Mouse (Mus musculus): ENCODE measurements around the gene Plekhh3. TPM values are rescaled to one million over a fixed set of nuclear protein-coding genes. Genes with fewer than 3 reads are reported as not detected.
"Not testable (repeated sequence)": the region's sequence is repeated elsewhere in the genome, so short reads cannot be mapped to it uniquely, and the experiment has no call there.

The Plekhh3 gene
- total RNA-seq, 2 experiments from 2014 or later = not detected

DNA sequence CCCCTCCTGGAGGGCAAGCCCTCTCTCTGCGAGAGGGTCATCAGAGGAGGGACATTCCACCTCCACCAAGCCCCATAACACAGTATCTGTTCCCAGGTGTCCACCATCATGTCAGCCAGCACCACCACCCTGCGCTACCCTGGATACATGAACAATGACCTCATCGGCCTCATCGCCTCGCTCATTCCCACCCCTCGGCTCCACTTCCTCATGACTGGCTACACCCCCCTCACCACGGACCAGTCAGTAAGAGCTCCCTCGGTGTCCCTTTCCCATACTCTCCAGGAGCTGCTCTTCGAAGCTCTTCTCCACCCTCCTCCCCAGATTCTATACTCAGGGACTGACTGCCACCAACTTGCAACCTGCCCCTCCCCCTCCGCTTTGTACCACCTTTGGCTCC, 11.0 kb downstream of the Plekhh3 start:
- ATAC-seq (replicated peaks; ENCODE audit: low FRiP score, poor library complexity, severe bottlenecking) = not testable (repeated sequence)

DNA sequence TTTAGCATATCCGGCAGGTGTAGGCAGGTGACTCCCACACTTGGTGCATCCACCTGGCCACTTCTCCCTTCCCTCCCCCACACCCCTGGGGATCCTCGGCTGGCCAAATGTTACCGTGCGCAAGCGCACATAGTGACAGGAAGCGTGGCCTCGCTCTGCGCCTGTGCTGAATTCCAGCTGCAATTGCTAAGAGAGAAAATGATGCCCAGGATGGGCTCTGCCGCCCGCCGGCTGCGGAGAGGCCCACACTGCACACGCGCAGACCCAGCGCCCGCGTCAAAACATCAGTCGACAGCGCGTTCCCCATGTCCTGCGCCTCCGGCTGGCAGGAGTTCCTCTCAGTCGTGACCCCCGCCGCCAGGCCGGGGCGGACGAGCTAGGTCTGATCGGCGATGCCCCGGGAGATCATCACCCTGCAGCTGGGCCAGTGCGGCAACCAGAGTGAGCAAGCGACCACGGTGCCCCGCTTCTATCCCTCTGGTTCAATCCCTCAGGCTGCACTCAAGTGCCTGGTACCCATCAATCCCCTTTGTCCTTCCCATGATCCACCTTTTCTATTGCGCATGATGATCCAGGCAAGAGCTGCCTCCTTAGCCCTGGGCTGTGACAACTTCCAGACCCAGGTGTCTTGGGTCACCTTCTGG, 15.3 kb downstream of the Plekhh3 start, which contains the start of gene Tubg2:
Gene Tubg2, plus strand, starts transcription at position 180 of the 644 bp plus-strand sequence.
- ATAC-seq (replicated peaks; ENCODE audit: low FRiP score, poor library complexity, severe bottlenecking) = no peak

DNA sequence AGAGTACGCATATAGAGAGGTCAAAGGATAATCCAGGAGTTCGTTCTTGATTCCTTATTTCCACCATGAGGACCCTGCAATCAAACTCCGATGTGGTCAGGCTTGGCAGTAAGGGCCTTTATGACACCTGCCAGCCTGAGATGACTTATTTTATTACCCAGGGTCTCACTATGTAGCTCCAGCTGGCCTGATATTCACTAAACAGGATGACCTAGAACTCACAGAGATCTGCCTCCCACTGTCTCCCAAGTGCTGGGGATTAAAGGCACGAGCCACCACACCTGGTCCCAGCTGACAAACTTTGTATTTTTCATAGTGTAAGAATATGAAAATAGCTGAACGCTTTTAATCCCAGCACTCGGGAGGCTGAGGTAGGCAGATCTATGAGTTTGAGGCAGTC, 16.0 kb downstream of the Plekhh3 start:
- no peak for ATAC-seq (replicated peaks; ENCODE audit: low FRiP score, poor library complexity, severe bottlenecking)

DNA sequence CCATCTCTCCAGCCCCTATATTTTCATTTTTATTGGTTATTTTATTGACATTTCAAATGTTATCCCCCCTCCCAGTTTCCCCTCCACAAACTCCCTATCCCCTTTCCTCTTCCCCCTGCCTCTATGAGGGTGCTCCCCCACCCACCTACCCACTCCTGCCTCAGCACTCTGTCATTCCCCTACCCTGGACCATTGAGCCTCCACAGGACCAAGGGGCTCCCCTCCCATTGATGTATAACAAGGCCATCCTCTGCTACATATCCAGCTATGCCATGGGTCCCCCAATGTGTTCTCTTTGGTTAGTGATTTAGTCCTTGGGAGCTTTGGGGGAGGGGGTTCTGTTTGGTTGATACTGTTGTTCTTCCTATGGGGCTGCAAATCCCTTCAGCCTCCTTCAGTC, 16.5 kb downstream of the Plekhh3 start:
- ATAC-seq (replicated peaks; ENCODE audit: low FRiP score, poor library complexity, severe bottlenecking) = no peak

DNA sequence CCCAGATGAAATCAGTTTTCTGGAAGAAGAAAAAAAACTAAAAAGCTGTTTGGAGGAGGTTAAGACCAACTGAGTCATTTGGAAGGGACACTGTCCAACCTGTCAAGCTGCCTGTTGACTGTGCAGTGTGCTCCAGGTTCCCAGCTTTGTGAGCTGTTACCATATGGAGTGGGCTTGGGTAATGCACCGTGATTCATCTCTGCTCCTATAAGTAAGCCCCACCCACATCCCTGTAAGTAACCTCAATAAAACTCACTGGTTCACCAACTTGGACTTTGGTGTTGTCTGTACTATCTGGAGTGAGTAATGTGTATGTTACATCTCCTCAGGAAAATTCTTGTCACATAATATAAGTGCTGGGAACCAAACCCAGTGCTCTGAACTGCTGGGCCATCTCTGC, 18.3 kb downstream of the Plekhh3 start:
- no peak for ATAC-seq (replicated peaks; ENCODE audit: low FRiP score, poor library complexity, severe bottlenecking)

DNA sequence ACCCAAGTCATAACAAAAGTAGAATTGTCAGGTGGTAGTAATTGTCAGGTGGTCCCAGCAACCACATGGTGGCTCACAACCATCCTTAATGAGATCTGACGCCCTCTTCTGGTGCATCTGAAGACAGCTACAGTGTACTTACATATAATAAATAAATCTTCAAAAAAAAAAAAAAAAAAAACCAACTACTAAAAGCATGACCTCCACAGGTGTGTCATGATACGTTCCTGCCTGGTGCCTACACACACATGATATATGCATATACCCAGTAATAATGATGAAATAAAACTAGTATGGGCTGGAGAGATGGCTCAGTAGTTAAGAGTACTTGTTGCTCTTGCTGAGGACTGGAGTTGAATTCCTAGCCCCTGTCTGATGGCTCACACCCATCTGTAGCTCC, 20.1 kb downstream of the Plekhh3 start:
- no peak for ATAC-seq (replicated peaks; ENCODE audit: low FRiP score, poor library complexity, severe bottlenecking)

DNA sequence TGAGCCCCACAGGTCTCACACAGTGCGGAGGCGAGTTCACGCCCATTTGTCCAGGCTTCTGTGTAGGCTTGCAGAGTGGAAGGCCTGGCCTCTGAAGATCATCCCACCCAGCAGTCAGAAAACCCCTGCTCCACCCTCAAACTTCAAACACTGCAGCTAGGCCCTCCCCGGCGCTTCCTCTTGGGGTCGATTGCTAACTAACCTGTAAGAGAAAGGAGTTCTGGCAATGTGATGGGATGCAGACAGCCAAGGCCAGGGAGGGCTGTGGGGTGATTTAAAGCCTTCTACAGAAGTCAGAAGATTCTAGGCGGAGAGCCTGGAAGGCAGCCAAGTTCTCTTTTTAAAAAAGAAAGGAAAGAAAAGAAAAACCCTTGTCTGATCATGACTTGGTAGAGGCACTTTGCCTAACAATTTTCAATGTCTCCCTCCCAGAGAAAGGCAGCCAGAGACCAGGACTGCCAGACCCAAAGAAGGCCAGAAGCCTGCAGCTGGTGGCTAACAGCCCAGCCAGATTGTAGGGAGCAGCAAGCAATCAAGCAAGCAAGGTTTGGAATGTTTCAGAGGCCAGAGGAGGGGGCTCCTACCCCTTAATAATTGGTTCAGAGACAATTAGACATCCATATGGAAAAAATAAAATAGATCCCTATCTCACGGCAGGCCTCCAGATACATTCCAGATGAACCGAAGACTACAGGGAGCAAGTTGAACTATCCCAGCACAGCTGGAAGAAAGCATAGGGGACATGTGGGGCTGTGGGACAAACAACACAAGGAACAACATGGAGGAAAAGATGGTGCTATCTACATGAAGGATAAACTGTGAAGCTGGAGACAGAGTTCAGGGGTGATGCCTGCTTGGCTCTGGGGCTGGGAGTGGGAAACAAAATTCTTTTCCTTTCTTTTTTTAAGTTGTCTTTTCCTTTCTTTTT, 21.7 kb downstream of the Plekhh3 start:
- no peak for ATAC-seq (replicated peaks; ENCODE audit: low FRiP score, poor library complexity, severe bottlenecking)

DNA sequence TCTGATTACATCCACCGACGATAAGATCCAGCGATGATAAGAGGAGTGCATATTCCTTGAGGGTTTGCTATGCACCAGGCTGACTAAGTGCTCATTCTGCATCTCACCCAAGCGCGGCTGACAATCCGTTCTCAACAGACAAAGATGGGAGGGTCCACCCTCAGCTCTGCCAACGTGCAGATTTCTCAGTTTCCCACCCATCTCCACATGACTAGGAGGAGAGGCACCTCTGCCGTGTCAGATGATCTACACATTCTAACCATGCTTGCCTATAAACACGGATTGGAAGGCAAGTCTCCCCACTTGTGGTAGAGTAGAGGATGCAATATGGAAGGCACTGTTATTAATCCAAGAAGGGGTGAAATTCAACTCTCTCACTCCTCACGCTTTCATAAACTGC, 22.4 kb downstream of the Plekhh3 start:
- no peak for ATAC-seq (replicated peaks; ENCODE audit: low FRiP score, poor library complexity, severe bottlenecking)

DNA sequence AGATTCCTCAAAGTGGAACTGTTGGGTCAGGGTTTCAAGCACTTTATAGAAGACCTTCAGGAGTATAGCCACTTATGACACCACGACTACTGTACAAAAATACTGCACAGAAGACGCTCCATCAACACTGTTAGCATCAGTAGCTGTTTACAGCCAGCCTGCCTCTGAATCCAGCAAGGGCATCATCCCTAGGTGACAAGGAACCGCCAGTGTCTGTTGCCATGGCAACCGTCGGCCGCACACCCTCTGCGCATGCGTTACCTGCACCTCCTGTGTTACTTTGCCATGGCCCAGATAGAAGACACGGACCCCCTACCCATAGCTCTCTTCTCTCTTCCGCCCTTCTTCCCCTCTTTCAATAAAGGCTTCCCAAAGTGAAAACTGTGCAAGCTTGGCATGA, 24.8 kb downstream of the Plekhh3 start:
- ATAC-seq (replicated peaks; ENCODE audit: low FRiP score, poor library complexity, severe bottlenecking) = no peak

DNA sequence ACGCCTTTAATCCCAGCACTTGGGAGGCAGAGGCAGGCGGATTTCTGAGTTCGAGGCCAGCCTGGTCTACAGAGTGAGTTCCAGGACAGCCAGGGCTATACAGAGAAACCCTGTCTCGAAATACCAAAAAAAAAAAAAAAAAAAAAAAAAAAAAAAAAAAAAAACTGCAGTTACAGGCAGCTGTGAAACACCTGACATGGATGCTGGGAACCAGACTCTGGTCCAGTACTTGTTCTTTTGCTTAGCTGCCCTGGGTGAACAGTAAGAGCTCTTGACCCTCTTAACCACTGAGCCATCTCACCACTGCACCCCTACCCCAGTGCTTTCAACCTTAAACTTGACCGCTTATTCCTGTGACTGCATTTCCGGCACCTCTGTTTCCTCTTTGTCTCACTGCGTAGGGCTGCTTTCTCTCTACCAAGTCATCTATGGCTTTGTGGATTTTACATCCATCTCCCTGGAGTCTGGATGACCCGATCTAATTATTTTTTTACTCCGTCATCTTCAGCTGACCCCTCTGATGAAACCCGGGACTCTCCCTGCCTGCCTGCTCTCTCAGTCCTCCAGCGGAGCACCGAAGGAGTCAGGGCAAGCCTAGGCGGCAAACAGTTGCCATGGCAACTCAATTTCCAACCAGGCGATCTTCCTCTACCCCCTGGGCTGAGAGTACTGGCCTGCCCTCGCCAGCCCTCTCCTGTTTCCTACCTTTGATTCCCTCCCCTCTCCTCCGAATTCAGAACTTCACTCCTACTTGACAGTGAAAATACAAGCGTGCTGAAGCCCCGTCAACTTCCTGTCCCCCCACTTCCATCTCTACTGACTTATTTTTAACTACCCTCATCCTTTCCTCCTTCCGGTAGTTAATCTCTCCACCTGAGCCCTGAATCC, 27.6 kb downstream of the Plekhh3 start:
- no peak; the same call in 1 of the 2 replicates for ATAC-seq (replicated peaks; ENCODE audit: low FRiP score, poor library complexity, severe bottlenecking)

DNA sequence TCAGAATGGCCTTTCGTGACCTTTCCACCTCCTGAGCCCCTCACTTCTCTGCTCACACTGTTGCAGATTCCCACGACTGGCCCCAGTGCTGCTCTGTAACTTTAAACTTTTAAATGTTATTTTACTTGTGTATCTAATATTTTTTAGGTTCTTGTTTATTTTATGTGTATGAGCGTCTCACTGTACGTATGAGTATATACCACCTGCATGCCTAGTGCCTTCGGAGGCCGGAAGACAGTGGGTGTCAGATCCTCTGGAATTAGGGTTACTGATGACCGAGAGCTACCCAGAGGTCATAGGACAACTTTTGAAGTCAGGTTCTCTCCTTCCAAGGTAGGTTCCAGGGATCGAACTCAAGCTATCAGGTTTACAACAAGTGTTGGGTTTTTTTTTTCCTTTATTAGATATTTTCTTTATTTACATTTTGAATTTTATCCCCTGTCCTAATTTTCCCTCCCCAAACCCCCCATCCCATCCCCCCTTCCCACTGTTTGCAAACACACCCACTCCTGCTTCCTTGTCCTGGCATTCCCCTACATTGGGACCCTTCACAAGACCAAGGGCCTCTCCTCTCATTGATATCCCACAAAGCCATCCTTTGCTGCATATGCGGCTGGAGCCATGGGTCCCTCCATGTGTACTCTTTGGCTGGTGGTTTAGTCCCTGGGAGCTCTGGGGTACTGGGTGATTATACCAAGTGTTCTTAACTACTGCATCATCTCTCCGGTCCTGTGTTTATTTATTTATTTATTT, 28.8 kb downstream of the Plekhh3 start:
- ATAC-seq (replicated peaks; ENCODE audit: low FRiP score, poor library complexity, severe bottlenecking) = no peak

DNA sequence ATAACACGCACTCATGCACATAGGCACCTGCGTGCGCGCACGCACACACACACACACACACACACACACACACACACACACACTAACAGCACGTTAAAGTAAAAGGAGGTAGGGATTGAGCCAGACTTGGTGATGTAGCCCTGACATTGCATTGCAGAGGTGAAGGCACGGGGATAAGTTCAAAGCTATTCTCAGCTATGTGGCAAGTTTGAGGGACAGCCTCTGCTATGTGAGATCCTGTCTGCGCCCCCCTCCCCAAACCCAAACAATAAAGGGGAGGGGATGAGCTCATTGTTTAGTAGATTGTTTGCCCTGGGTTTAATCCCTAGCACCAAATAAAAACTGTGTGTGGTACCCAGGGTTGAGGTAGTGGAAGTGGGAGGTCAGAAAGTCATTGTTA, 30.1 kb downstream of the Plekhh3 start:
- ATAC-seq (replicated peaks; ENCODE audit: low FRiP score, poor library complexity, severe bottlenecking) = no peak

DNA sequence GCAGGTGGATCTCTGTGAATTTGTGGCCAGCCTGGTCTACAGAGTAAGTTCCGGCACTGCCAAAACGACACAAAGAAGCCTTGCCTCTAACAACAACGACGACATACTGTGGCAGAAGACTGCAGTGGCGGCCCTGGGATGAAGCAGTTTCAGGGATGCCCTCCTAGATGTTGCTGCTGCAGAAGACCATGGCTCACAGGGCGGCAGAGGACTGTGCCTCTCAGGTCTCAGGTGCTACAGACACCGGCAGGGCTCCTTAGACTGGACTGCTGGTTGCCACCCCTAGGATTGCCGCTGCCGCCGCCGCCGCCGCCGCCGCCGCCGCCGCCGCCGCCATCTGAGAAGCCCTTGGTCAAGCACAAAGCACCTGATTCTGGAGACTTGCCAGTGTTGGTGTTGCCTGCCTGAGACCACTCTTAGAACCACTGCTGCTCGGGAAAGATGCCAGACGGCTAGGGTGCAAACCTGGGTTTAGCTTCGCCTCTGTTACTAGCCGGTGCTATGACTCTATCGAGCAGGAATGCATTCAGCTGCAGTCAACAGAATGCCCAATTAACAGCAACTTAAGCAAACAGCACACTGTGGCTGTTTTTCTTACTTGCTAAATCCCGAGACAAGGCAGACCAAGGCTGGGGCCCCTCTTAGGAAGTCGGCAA, 30.9 kb downstream of the Plekhh3 start:
- no peak for ATAC-seq (replicated peaks; ENCODE audit: low FRiP score, poor library complexity, severe bottlenecking)

DNA sequence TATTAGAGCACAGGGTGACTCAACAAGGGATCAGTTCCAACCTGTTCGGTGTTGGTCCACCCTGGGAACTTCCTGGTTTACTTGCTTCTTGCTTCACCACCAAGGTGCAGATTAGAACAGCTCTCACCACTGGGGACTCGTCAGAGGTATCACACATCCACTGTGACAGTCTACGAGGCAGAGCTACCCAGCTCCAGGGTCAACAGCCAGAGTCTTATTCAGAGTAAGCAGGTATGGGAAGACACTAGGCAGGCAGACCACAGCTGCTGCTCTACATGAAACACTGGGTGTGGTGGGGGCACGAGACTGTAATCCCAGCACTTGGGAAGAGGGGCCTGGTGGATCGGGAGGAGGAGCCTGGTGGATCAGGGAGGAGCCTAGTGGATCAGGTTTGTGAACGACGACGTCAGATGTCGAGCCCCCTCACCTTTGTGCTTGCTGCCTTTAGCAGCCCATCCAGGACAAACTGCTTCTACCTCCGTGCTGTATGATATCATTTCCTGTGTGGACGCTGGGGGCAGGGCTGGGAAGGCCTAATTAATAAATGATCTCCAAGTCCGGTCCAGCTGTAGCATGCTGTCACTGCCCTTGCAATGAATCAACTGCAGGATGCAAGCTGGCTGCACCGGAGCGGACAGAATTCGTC, 32.5 kb downstream of the Plekhh3 start:
- ATAC-seq (replicated peaks; ENCODE audit: low FRiP score, poor library complexity, severe bottlenecking) = no peak

DNA sequence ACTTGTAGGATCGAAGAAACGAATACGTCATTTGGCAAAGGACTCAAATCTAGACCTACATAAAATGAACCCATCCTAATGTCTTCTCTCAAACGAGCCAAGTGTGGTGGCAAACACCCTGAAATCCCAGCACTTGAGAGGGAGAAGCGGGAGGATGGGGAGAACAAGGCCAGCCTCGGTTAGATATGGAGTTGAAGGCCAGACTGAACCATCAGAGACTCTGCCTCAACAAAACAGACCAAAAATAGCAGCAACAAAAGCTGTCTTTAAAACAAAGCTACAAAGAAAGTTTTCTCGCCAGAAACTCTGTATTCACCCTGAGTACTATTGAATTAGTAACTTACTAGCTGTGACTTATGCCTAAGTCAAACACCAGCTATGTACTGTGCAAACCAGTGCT, 34.2 kb downstream of the Plekhh3 start:
- ATAC-seq (replicated peaks; ENCODE audit: low FRiP score, poor library complexity, severe bottlenecking) = no peak

DNA sequence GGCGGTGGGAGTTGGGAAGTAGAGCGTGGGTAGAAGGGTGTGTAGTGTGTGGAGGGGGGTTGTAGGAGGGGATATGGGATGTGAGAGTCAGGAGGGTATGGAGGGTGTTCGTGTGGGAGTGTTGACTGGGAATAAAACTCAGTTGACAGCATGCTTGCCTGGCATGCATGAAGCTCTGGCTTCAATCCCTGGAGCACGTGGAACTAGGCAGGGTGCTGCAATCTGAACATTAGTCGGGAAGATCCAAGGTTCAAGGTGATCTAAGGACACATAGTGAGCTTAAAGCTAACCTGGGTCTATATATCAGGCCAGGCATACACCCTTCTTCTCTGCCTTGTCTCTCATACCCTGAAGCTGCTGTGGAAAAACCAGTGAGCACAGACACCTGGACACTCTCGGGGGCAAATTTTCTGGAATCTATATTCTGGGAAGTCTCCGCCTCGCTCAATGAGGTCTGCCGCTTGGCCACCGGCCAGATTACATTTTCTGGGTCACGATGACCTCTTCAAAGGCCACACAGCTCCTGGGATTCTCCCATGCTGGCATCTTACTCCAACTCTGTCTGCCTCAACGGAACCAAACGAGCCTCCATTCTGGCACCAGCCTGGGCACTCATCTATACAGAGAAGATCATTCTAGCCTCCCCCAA, 36.8 kb downstream of the Plekhh3 start:
- ATAC-seq (replicated peaks; ENCODE audit: low FRiP score, poor library complexity, severe bottlenecking) = no peak

DNA sequence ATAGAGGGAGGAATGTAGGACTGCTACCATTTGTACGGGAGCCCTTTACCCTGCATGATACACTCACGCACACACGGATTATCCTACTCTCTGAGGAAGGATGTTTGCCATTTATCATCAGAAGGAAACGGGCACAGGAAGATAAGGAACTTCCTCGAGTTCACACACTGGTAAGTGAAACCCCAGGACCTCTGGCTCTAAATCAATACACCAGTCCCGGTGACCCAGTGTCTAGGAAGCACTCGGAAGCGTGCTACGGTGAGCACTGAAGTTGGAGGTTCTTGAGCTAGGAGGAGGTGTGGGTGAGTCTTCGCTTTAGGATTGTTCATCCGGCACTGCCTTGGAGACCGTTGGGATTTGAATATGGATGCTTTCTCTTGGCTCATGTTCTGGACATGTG, 38.1 kb downstream of the Plekhh3 start:
- ATAC-seq (replicated peaks; ENCODE audit: low FRiP score, poor library complexity, severe bottlenecking) = no peak

DNA sequence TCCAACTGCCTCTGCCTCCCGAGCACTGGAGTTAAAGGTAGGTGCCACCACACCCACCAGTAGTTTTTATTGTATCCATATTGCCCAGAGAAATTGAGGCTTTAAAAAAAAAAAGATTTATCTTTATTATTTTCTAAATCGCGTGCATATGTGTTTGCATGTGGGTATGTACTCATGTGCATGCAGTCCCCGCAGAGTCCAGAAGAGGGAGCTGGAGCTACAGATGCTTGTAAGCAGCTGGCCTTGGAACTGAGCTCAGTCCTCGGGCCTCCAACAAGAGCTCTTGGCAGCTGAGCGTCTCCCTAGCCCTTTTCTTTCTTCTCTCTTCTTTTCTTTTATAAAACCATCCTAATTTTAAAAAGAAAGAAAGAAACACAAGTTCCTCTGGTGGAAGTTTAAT, 39.5 kb downstream of the Plekhh3 start:
- ATAC-seq (replicated peaks; ENCODE audit: low FRiP score, poor library complexity, severe bottlenecking) = 0 out of 2 replicates have a peak, but pooled peaks have one; percentile 53

Data from erythroid progenitor cell, adult 5-6 weeks (primary cell).